Mouse (Mus musculus): Measurements from ENCODE around the gene Pilrb1. TPM values are rescaled to one million over a fixed set of nuclear protein-coding genes. Genes with fewer than 3 reads are reported as not detected.

Gene Pilrb1
- polyA plus RNA-seq, 1 experiment = 40.7 TPM

DNA sequence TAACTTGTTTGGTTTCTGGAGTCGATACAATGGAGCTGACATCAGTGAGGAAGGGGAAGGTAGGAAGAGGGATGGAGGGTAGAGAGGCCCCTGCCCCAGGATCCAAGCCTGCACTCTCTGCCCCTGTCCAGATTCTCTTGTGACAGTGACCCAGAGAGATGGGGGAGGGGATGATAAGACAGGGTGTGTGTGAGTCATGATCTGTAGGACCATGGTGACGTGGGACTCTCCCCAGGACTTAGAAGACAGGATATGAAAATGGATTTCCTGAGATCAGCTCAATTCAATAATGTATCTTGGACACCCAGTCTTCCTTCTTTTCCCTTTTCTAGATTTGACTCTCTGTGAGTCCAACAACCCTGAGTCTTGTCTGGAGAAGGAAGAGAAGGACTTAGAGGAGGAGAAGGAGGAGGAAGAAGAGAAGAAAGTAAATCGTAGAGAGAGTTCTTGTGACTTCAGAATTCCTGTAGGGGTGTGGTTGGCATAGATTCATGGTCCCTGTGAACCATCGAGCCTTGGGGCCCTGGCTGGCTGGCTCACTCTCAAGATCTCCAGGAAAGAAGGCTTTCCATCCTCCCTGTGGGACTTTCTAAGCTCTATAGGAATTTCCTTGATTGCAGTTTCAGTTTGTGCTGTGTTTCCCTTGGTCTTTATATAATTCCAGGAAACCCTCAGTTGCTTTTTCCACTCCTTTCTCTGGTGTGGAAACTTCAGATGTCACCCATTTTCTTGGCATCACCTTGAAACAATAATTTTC is 40.3 kb downstream of the Pilrb1 start:
- H3K4me1 ChIP-seq (ENCODE audit: control insufficient read depth, insufficient read depth, insufficient read length) = no peaks in the 10 kb centered on the region
- no peaks in the 10 kb centered on the region for H3K36me3 ChIP-seq (ENCODE audit: control insufficient read depth, insufficient read depth, low read length)
- WGBS = 68% methylated on average over 4 of the region's 4 CpGs
- H3K27ac ChIP-seq (ENCODE audit: insufficient read depth, low read length) = no peak overlapping the region
- H3K4me3 ChIP-seq (ENCODE audit: extremely low read depth, insufficient read depth, insufficient read length) = no peak overlapping the region
- TF ChIP-seq CTCF (IDR thresholded peaks at IDR 0.05; ENCODE audit: extremely low read depth, insufficient read depth, insufficient read length, insufficient replicate concordance) (no peak), POLR2A (IDR thresholded peaks at IDR 0.05; ENCODE audit: low read depth, low read length) (no peak)
- no peaks in the 10 kb centered on the region for H3K27me3 ChIP-seq (ENCODE audit: control insufficient read depth, insufficient read depth, low read length)
- no peak for DNase-seq (ENCODE audit: low read depth in 1 of 2, low spot score in 2 of 2)

DNA sequence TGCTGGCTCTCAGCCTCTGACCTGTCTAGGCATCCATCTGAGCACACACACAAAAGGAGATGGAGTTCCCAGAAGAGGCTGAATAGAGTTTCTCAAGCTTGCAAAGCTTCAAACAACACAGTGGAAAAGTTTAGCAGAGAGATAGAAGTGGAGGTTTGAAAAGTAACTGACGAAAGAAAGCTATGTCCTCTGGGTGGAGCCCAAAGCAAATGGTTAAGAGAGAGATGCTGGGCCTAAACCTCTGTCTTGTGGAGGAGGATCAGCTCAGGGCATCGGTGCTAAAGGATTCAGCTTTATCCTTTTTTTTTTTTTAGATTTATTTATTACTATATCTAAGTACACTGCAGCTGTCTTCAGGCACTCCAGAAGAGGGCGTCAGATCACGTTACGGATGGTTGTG is 49.6 kb downstream of the Pilrb1 start:
- WGBS = 90% methylated on average over 5 of the region's 5 CpGs
- no peak for DNase-seq (ENCODE audit: low read depth in 1 of 2, low spot score in 2 of 2)
- no peak overlapping the region for H3K27ac ChIP-seq (ENCODE audit: insufficient read depth, low read length)
- no peak for TF ChIP-seq CTCF (IDR thresholded peaks at IDR 0.05; ENCODE audit: extremely low read depth, insufficient read depth, insufficient read length, insufficient replicate concordance)
- no peak for TF ChIP-seq POLR2A (IDR thresholded peaks at IDR 0.05; ENCODE audit: low read depth, low read length)
- H3K36me3 ChIP-seq (ENCODE audit: control insufficient read depth, insufficient read depth, low read length) = no peaks in the 10 kb centered on the region
- no peak overlapping the region for H3K4me3 ChIP-seq (ENCODE audit: extremely low read depth, insufficient read depth, insufficient read length)
- H3K27me3 ChIP-seq (ENCODE audit: control insufficient read depth, insufficient read depth, low read length) = no peaks in the 10 kb centered on the region
- no peaks in the 10 kb centered on the region for H3K4me1 ChIP-seq (ENCODE audit: control insufficient read depth, insufficient read depth, insufficient read length)

- no peak for TF ChIP-seq CTCF (IDR thresholded peaks at IDR 0.05; ENCODE audit: extremely low read depth, insufficient read depth, insufficient read length, insufficient replicate concordance)
- Histone ChIP-seq H3K27me3 (ENCODE audit: control insufficient read depth, insufficient read depth, low read length) (no peaks in the 10 kb centered on the region), H3K27ac (ENCODE audit: insufficient read depth, low read length) (no peak overlapping the region), H3K36me3 (ENCODE audit: control insufficient read depth, insufficient read depth, low read length) (no peaks in the 10 kb centered on the region), H3K4me3 (ENCODE audit: extremely low read depth, insufficient read depth, insufficient read length) (no peak overlapping the region), H3K4me1 (ENCODE audit: control insufficient read depth, insufficient read depth, insufficient read length) (no peaks in the 10 kb centered on the region)
- DNase-seq (ENCODE audit: low read depth in 1 of 2, low spot score in 2 of 2) = no peak
- WGBS = 90% methylated on average over 1 of the region's 1 CpGs
Measured at GRCm38 (mm10) chr5:137806158-137806557, 51.7 kb downstream of the Pilrb1 start.

Other genes starting within 250 kb of the Pilrb1 start
- 69.6 and 88.0 TPM in 2 replicates for gene Pcolce, start 244.3 kb downstream of the Pilrb1 start, polyA plus RNA-seq (2012; rRNA removed)
- 0.25 and 0.26 TPM in 2 replicates for gene Fbxo24, start 229.1 kb downstream of the Pilrb1 start, polyA plus RNA-seq (2012; rRNA removed)
- gene Lrch4, start 229.0 kb downstream of the Pilrb1 start, polyA plus RNA-seq (2012; rRNA removed) = 249 and 293 TPM in 2 replicates
- 69.4 and 70.9 TPM in 2 replicates for gene Gm20605, start 228.9 kb downstream of the Pilrb1 start, polyA plus RNA-seq (2012; rRNA removed)
- gene Sap25, start 216.8 kb downstream of the Pilrb1 start, polyA plus RNA-seq (2012; rRNA removed) = 328 and 407 TPM in 2 replicates
- 0.79 and 1.0 TPM in 2 replicates for gene Irs3, start 212.4 kb downstream of the Pilrb1 start, polyA plus RNA-seq (2012; rRNA removed)
- gene Agfg2, start 173.4 kb downstream of the Pilrb1 start, polyA plus RNA-seq (2012; rRNA removed) = 16.5 and 23.3 TPM in 2 replicates
- 1.2 and 1.9 TPM in 2 replicates for gene Nyap1, start 116.5 kb downstream of the Pilrb1 start, polyA plus RNA-seq (2012; rRNA removed)
- gene Tsc22d4, start 112.4 kb downstream of the Pilrb1 start, polyA plus RNA-seq (2012; rRNA removed) = 133 and 180 TPM in 2 replicates
- gene Ppp1r35, start 79.3 kb downstream of the Pilrb1 start, polyA plus RNA-seq (2012; rRNA removed) = 43.9 and 55.3 TPM in 2 replicates
- gene Mepce, start 70.5 kb downstream of the Pilrb1 start, polyA plus RNA-seq (2012; rRNA removed) = 36.9 and 44.4 TPM in 2 replicates
- 1.6 and 2.4 TPM in 2 replicates for gene Zcwpw1, start 70.3 kb downstream of the Pilrb1 start, polyA plus RNA-seq (2012; rRNA removed)
- gene Pilra, start 21.8 kb downstream of the Pilrb1 start, polyA plus RNA-seq (2012; rRNA removed) = 22.5 and 41.5 TPM in 2 replicates
- gene Pilrb2, start 13.7 kb upstream of the Pilrb1 start, polyA plus RNA-seq (2012; rRNA removed) = 28.8 and 47.8 TPM in 2 replicates
- gene Cyp3a13, start 63.5 kb upstream of the Pilrb1 start, polyA plus RNA-seq (2012; rRNA removed) = not detected in 2 replicates
- gene Gjc3, start 105.0 kb upstream of the Pilrb1 start, polyA plus RNA-seq (2012; rRNA removed) = 0.02 TPM in 2 replicates
- not detected in 2 replicates for gene Azgp1, start 123.4 kb upstream of the Pilrb1 start, polyA plus RNA-seq (2012; rRNA removed)
- not detected in 2 replicates for gene Smok3a, start 163.2 kb upstream of the Pilrb1 start, polyA plus RNA-seq (2012; rRNA removed)
- not detected in 2 replicates for gene Smok3b, start 163.3 kb upstream of the Pilrb1 start, polyA plus RNA-seq (2012; rRNA removed)
- not detected in 2 replicates for gene Smok3c, start 195.1 kb upstream of the Pilrb1 start, polyA plus RNA-seq (2012; rRNA removed)
- gene Zkscan1, start 227.0 kb upstream of the Pilrb1 start, polyA plus RNA-seq (2012; rRNA removed) = 1.6 and 1.8 TPM in 2 replicates

Measured in spleen, adult 2 months (tissue).